Comparison of ENCODE assay signal across 18 mouse cellular contexts in the genomic region with DNA sequence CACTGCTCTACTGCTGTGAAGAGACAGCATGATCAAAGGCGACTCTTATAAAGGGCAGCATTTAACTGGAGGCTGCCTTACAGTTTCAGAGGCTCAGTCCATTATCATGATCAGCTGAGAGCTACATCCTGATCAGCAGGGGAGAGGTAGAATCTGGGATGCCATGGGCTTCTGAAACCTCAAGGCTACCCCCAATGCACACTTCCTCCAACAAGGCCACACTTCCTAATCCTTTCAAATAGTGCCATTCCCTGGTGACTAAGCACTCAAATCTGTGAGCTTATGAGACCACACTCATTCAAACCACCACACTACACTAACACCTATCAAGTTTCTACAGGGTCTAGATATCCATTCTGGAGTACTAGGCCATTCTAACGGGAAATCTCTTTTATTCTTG.
A peak's percentile ranks its signal among the peaks of the same experiment; 100 is the strongest.
DNase-seq lines count a peak whose midpoint lies in the region; ATAC-seq and TF ChIP-seq lines count a peak whose summit lies in the region.
"Had no signal": no experiment of that assay in that cellular context is flagged by ENCODE, and none has a peak within 500 bp of the region (broad histone marks: within the 10 kb centered on the region; RNA-seq: fewer than 3 reads in every experiment).

No protein-coding gene starts in this region.

- no peak for TF ChIP-seq CTCF in gastrocnemius, adult 2 months (IDR thresholded peaks at IDR 0.05)
- TF ChIP-seq CTCF in olfactory bulb, adult 2 months (IDR thresholded peaks at IDR 0.05; ENCODE audit: insufficient read depth, low read depth, low read length): no peak

- no peak for TF ChIP-seq POLR2A in olfactory bulb, adult 2 months (IDR thresholded peaks at IDR 0.05; ENCODE audit: insufficient read depth, low read depth, low read length)

- no peak overlapping the region for H3K4me2 ChIP-seq in embryonic facial prominence, embryonic 14.5 days (ENCODE audit: low read depth, low read length)
- H3K4me2 ChIP-seq: embryonic facial prominence, embryonic 12.5 days; limb, embryonic 12.5 days; midbrain, embryonic 15.5 days had no signal

- intact Hi-C loops in gastrocnemius, adult 2 months (cut with DNase I): no loop called here
- intact Hi-C loops in gastrocnemius, postnatal 36 days (cut with DNase I): no loop called here
- intact Hi-C loops in left cerebral cortex, postnatal 25 days (cut with DNase I): no loop called here

- H3K27ac ChIP-seq in gastrocnemius, adult 2 months: peak overlapping the region; percentile 41
- H3K27ac ChIP-seq in embryonic facial prominence, embryonic 14.5 days (replicated peaks; ENCODE audit: low read depth, low read length): 0 out of 2 replicates have a peak overlapping the region, but pooled peaks have one; percentile 17
- 0 out of 2 replicates have a peak overlapping the region, but pooled peaks have one; percentile 46 for H3K27ac ChIP-seq in olfactory bulb, adult 2 months (ENCODE audit: insufficient read depth, low read depth, low read length)
- H3K27ac ChIP-seq: embryonic facial prominence, embryonic 12.5 days; limb, embryonic 12.5 days; liver, embryonic 14.5 days; midbrain, embryonic 15.5 days had no signal

- WGBS in embryonic facial prominence, embryonic 14.5 days: 56% methylated on average over 2 of the region's 2 CpGs
- 70% methylated on average over 2 of the region's 2 CpGs for WGBS in olfactory bulb, adult 2 months

- H3K36me3 ChIP-seq in embryonic facial prominence, embryonic 14.5 days (ENCODE audit: control insufficient read depth, insufficient read depth, low read length): no peaks in the 10 kb centered on the region
- H3K36me3 ChIP-seq: embryonic facial prominence, embryonic 12.5 days; limb, embryonic 12.5 days; midbrain, embryonic 15.5 days had no signal

- DNase-seq in gastrocnemius, adult 2 months: no peak
- no peak for DNase-seq in gastrocnemius, postnatal 36 days
- DNase-seq in 416B (ENCODE audit: low read depth): peak; percentile 64
- DNase-seq in embryonic facial prominence, embryonic 14.5 days (ENCODE audit: low spot score): no peak
- no peak for DNase-seq in left cerebral cortex, adult 18-20 months (ENCODE audit: low spot score in 2 of 2)
- DNase-seq in left cerebral cortex, postnatal 25 days (ENCODE audit: low spot score in 2 of 2): no peak
- DNase-seq: cerebellum, adult 18-20 months; gastrocnemius, postnatal 14 days; layer of hippocampus, adult 9-11 months; thymus, postnatal 14 days had no signal

- ATAC-seq in embryonic facial prominence, embryonic 14.5 days (ENCODE audit: low read depth): no peak
- ATAC-seq: inflammation-experienced regulatory T-cells, adult 6 months had no signal

- H3K27me3 ChIP-seq in embryonic facial prominence, embryonic 14.5 days (replicated peaks; ENCODE audit: control insufficient read depth, insufficient read depth, low read length): no peaks in the 10 kb centered on the region
- H3K27me3 ChIP-seq: embryonic facial prominence, embryonic 12.5 days; limb, embryonic 12.5 days; megakaryocyte, embryonic 14.5 days; midbrain, embryonic 15.5 days had no signal

- no peaks in the 10 kb centered on the region for H3K9me3 ChIP-seq in embryonic facial prominence, embryonic 14.5 days (ENCODE audit: control insufficient read depth, low read length)
- H3K9me3 ChIP-seq: embryonic facial prominence, embryonic 12.5 days; midbrain, embryonic 15.5 days had no signal

- H3K9ac ChIP-seq in embryonic facial prominence, embryonic 14.5 days (ENCODE audit: low read depth, low read length): no peak overlapping the region
- H3K9ac ChIP-seq: embryonic facial prominence, embryonic 12.5 days; limb, embryonic 12.5 days; liver, embryonic 14.5 days; midbrain, embryonic 15.5 days had no signal

- H3K4me1 ChIP-seq in embryonic facial prominence, embryonic 14.5 days (ENCODE audit: control insufficient read depth, insufficient read depth, low read length): peaks cover 29% of the 10 kb centered on the region
- peaks cover 27% of the 10 kb centered on the region for H3K4me1 ChIP-seq in olfactory bulb, adult 2 months (ENCODE audit: control insufficient read depth, insufficient read depth, low read length)

- no peak overlapping the region for H3K4me3 ChIP-seq in gastrocnemius, adult 2 months
- no peak overlapping the region for H3K4me3 ChIP-seq in embryonic facial prominence, embryonic 14.5 days (ENCODE audit: low read depth, low read length)
- no peak overlapping the region for H3K4me3 ChIP-seq in olfactory bulb, adult 2 months (ENCODE audit: insufficient read depth, low read depth, low read length)
- H3K4me3 ChIP-seq: embryonic facial prominence, embryonic 12.5 days; limb, embryonic 12.5 days; megakaryocyte, embryonic 14.5 days; midbrain, embryonic 15.5 days; myocyte had no signal
